Mouse (Mus musculus) CH12.LX (cell line): ENCODE measurements around the gene Fam13a.

Source experiments
- CTCF ChIP-seq, 2 experiments: IDR thresholded peaks in 1 of 2; conservative IDR thresholded peaks in 1 of 2; 2 replicates each; pipeline ENCODE4 v1.5.1; 2011 to 2012; ENCODE audit warnings: low read depth in 2 of 2, low read length in 2 of 2, improper control_type of control experiment in 1 of 2, inconsistent platforms in 1 of 2, mild to moderate bottlenecking in 1 of 2, moderate library complexity in 1 of 2
- E2F4 ChIP-seq: IDR thresholded peaks from 2 replicates; pipeline ENCODE4 v1.6.1; 2011; ENCODE audit warnings: low read depth, low read length, improper control_type of control experiment; ENCODE audit not compliant: insufficient replicate concordance
- EP300 ChIP-seq: IDR thresholded peaks from 2 replicates; pipeline ENCODE4 v1.6.1; 2011; ENCODE audit warnings: low read length, improper control_type of control experiment
- GABPA ChIP-seq: IDR thresholded peaks from 2 replicates; pipeline ENCODE4 v1.6.1; 2012; ENCODE audit warnings: low read depth, low read length, improper control_type of control experiment, inconsistent platforms; ENCODE audit not compliant: insufficient replicate concordance
- HCFC1 ChIP-seq: IDR thresholded peaks from 2 replicates; pipeline ENCODE4 v1.6.1; 2012; ENCODE audit warnings: low read depth, mild to moderate bottlenecking, inconsistent platforms, low read length, improper control_type of control experiment
- MAFK ChIP-seq: IDR thresholded peaks from 2 replicates; pipeline ENCODE4 v1.6.1; 2011; ENCODE audit warnings: low read length, improper control_type of control experiment; ENCODE audit not compliant: insufficient replicate concordance
- POLR2A ChIP-seq: IDR thresholded peaks from 2 replicates; pipeline ENCODE4 v1.6.1; 2011; ENCODE audit warnings: low read depth, mild to moderate bottlenecking, improper control_type of control experiment, low read length
- RAD21 ChIP-seq: IDR thresholded peaks from 2 replicates; pipeline ENCODE4 v1.6.1; 2011; ENCODE audit warnings: low read depth, mild to moderate bottlenecking, low read length, improper control_type of control experiment, moderate library complexity
- SIN3A ChIP-seq: IDR thresholded peaks from 2 replicates; pipeline ENCODE4 v1.6.1; 2012; ENCODE audit warnings: low read length, improper control_type of control experiment, inconsistent platforms
- USF1 ChIP-seq: IDR thresholded peaks from 2 replicates; pipeline ENCODE4 v1.6.1; 2014; ENCODE audit warnings: low read depth, mild to moderate bottlenecking, inconsistent platforms, low read length, improper control_type of control experiment

DNA sequence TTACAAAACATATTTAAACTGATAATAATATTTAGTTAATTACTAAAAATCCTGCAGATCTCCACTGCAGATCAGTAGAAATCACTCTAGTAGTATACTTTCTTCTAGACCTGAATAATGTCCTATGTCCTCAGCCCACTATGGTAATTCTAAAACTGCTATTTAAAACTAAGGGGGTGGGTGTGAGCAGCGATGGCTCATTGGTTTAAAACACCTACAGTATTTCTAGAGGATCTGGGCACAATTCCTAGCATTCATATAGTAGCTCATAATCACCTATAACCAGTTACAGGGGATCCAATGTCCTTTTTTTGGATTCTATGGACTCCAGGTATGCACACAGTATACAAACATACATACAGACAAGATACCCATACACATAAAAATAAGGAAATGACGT lies 78.1 kb downstream of the Fam13a start:
- TF ChIP-seq MAFK: no peak
- no peak for TF ChIP-seq HCFC1
- no peak for TF ChIP-seq POLR2A
- no peak for TF ChIP-seq EP300
- no peak for TF ChIP-seq CTCF (conservative IDR thresholded peaks at IDR 0.05 in 1 of 2, IDR thresholded peaks at IDR 0.05 in 1 of 2; ENCODE audit: low read depth in 2 of 2, low read length in 2 of 2)
- TF ChIP-seq GABPA: no peak
- TF ChIP-seq SIN3A: no peak
- no peak for TF ChIP-seq RAD21
- TF ChIP-seq USF1: no peak
- TF ChIP-seq E2F4: no peak
